Mouse (Mus musculus) limb, embryonic 14.5 days (tissue): ENCODE data around the gene Mxra8. TPM values are rescaled to one million over a fixed set of nuclear protein-coding genes. Genes with fewer than 3 reads are reported as not detected.

ENCODE experiments used
- ATAC-seq: fragments of 200-750 bp; cut with Nextera tagmentation; 2 replicates; pipeline ENCODE4 v1.8.0; 2017; ENCODE audit warnings: low read depth, moderate number of reproducible peaks, moderate TSS enrichment; ENCODE audit not compliant: low FRiP score
- DNase-seq: peaks from one replicate; pipeline ENCODE4 v3.0.0-alpha.2; 2015; ENCODE audit warnings: low spot score
- H3K27ac ChIP-seq: fragments of 300-500 bp; sonication (generic); replicated peaks from 2 replicates; pipeline ENCODE4 v1.5.1; 2014; ENCODE audit warnings: low read depth, mild to moderate bottlenecking, low read length, moderate library complexity, mixed read lengths
- H3K27me3 ChIP-seq: fragments of 300-500 bp; sonication (generic); 2 replicates; pipeline ENCODE4 v1.6.1; 2014; ENCODE audit warnings: low read length, mixed read lengths; ENCODE audit not compliant: control insufficient read depth, insufficient read depth
- H3K36me3 ChIP-seq: fragments of 300-500 bp; sonication (generic); 2 replicates; pipeline ENCODE4 v1.6.1; 2014; ENCODE audit warnings: mild to moderate bottlenecking, low read length, moderate library complexity, mixed read lengths; ENCODE audit not compliant: control insufficient read depth, insufficient read depth
- H3K4me1 ChIP-seq: fragments of 300-500 bp; sonication (generic); 2 replicates; pipeline ENCODE4 v1.6.1; 2014; ENCODE audit warnings: antibody characterized with exemption, low read length, mixed read lengths; ENCODE audit not compliant: control insufficient read depth, insufficient read depth
- H3K4me2 ChIP-seq: fragments of 300-500 bp; sonication (generic); replicated peaks from 2 replicates; pipeline ENCODE4 v1.6.1; 2014; ENCODE audit warnings: low read depth, mild to moderate bottlenecking, low read length, moderate library complexity; ENCODE audit not compliant: severe bottlenecking
- H3K4me3 ChIP-seq: fragments of 300-500 bp; sonication (generic); replicated peaks from 2 replicates; pipeline ENCODE4 v1.5.1; 2014; ENCODE audit warnings: low read length
- H3K9ac ChIP-seq: fragments of 300-500 bp; sonication (generic); 2 replicates; pipeline ENCODE4 v1.6.1; 2014; ENCODE audit warnings: mild to moderate bottlenecking, low read depth, low read length, moderate library complexity; ENCODE audit not compliant: severe bottlenecking
- H3K9me3 ChIP-seq: fragments of 300-500 bp; sonication (generic); 2 replicates; pipeline ENCODE4 v1.6.1; 2016; ENCODE audit warnings: low read length; ENCODE audit not compliant: control insufficient read depth
- POLR2A ChIP-seq: fragments of 200-500 bp; IDR thresholded peaks from 2 replicates; pipeline ENCODE4 v1.8.0; 2012; ENCODE audit warnings: inconsistent platforms, mild to moderate bottlenecking, moderate library complexity, borderline replicate concordance; ENCODE audit not compliant: insufficient read depth, insufficient read length; ENCODE audit errors: extremely low read depth
- WGBS: fragments of 180-500 bp; shearing (Covaris S2); extraction: QIAGEN DNeasy Blood & Tissue Kit; methylation state at CpG from one replicate; pipeline ENCODE4 v1.1.7; 2014; 5-methylcytosine and 5-hydroxymethylcytosine counted together
- polyA plus RNA-seq, 2 experiments: library from polyadenylated mRNA; depleted of rRNA in 1 of 2; stranded (reverse) in 1 of 2; unstranded in 1 of 2; fragments of >200 nt; fragmentation: Nextera tagmentation in 1 of 2; extraction: Ambion mirVana in 1 of 2; gene quantifications; 2 replicates each; pipeline versions ENCODE4 v1.2.1 to v1.2.3; 2012 to 2014

Mxra8 gene
- polyA plus RNA-seq, 2 experiments, result 109 to 218 TPM

GRCm38 (mm10) chr4:155830596-155830995, 8.9 kb upstream of the Mxra8 start:
- Histone ChIP-seq H3K27ac (no peak overlapping the region), H3K4me1 (peaks cover 15% of the 10 kb centered on the region), H3K4me2 (peak overlapping the region; percentile 90), H3K27me3 (no peaks in the 10 kb centered on the region), H3K4me3 (peak overlapping the region; percentile 83), H3K36me3 (peaks cover 30% of the 10 kb centered on the region), H3K9ac (0 out of 2 replicates have a peak overlapping the region, but pooled peaks have one; percentile 76), H3K9me3 (no peaks in the 10 kb centered on the region)
- no peak for DNase-seq
- ATAC-seq, result no peak
- 53% methylated on average over 8 of the region's 8 CpGs for WGBS
- no peak for TF ChIP-seq POLR2A

- Histone ChIP-seq H3K4me2 (peak within 1 kb of the TSS; percentile 90), H3K9ac (peak within 1 kb of the TSS; percentile 76), H3K27ac (peak within 1 kb of the TSS; percentile 75), H3K4me3 (peak within 1 kb of the TSS; percentile 83), H3K4me1 (peaks cover 15% of the 10 kb centered on the region), H3K27me3 (no peaks in the 10 kb centered on the region), H3K9me3 (no peaks in the 10 kb centered on the region), H3K36me3 (peaks cover 26% of the 10 kb centered on the region)
- TF ChIP-seq POLR2A, result peak; percentile 43; the same call in 1 of the 2 replicates
- 0% methylated on average over 45 of the region's 49 CpGs for WGBS
- ATAC-seq, result peak; percentile 90
- DNase-seq, result peak; percentile 94
These were observed 8.2 kb upstream of the Mxra8 start, which contains the start of gene Aurkaip1 for GRCm38 (mm10) chr4:155831205-155831766. TSS of gene Aurkaip1 (plus strand) at chr4:155831272.

GRCm38 (mm10) chr4:155831831-155832230, 7.6 kb upstream of the Mxra8 start:
- Histone ChIP-seq H3K4me1 (peaks cover 15% of the 10 kb centered on the region), H3K9me3 (no peaks in the 10 kb centered on the region), H3K36me3 (peaks cover 21% of the 10 kb centered on the region), H3K27me3 (no peaks in the 10 kb centered on the region), H3K27ac (peak overlapping the region; percentile 75), H3K9ac (peak overlapping the region; percentile 76), H3K4me2 (peak overlapping the region; percentile 90), H3K4me3 (peak overlapping the region; percentile 83)
- TF ChIP-seq POLR2A, result no peak
- no peak for DNase-seq
- ATAC-seq, result no peak
- under 1% methylated on average over 25 of the region's 25 CpGs for WGBS

GRCm38 (mm10) chr4:155832321-155832720, 7.2 kb upstream of the Mxra8 start:
- no peak for TF ChIP-seq POLR2A
- Histone ChIP-seq H3K9me3 (no peaks in the 10 kb centered on the region), H3K36me3 (peaks cover 16% of the 10 kb centered on the region), H3K4me1 (peaks cover 15% of the 10 kb centered on the region), H3K4me2 (peak overlapping the region; percentile 90), H3K27me3 (no peaks in the 10 kb centered on the region), H3K9ac (peak overlapping the region; percentile 76), H3K27ac (no peak overlapping the region), H3K4me3 (peak overlapping the region; percentile 83)
- ATAC-seq, result no peak
- 52% methylated on average over 10 of the region's 10 CpGs for WGBS
- DNase-seq, result no peak

DNA sequence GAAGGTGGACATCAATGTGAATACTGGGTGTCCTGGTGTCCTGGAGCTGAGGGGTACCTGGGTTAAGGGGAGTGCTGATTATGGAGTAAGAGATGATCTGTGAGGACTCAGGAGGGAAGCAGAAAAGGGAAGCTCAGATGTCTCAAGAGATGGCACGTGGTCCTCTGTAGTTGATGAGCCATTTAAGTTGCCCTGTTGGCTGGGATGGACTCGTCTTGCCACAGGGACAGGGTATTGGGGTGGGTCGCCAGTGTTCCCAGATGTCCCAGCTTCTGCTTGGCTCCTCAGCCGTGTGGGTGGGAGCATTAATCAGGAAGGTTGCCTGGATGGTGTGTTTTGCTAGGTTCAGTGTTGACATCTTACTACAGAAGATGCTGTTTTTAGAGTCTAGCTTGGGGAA, 6.2 kb upstream of the Mxra8 start:
- Histone ChIP-seq H3K27ac (0 out of 2 replicates have a peak overlapping the region, but pooled peaks have one; percentile 46), H3K4me3 (no peak overlapping the region), H3K27me3 (no peaks in the 10 kb centered on the region), H3K4me2 (no peak overlapping the region), H3K9me3 (no peaks in the 10 kb centered on the region), H3K4me1 (peaks cover 15% of the 10 kb centered on the region), H3K9ac (no peak overlapping the region), H3K36me3 (peaks cover 8% of the 10 kb centered on the region; the same call in 1 of the 2 replicates)
- DNase-seq (no peak), ATAC-seq (no peak)
- WGBS, result 96% methylated on average over 4 of the region's 4 CpGs
- no peak for TF ChIP-seq POLR2A
